Mouse (Mus musculus): Measurements from ENCODE around the gene Keg1. TPM values are rescaled to one million over a fixed set of nuclear protein-coding genes. Genes with fewer than 3 reads are reported as not detected.

The Keg1 gene
- polyA plus RNA-seq, 1 experiment from 2014 or later = 0.43 TPM

DNA sequence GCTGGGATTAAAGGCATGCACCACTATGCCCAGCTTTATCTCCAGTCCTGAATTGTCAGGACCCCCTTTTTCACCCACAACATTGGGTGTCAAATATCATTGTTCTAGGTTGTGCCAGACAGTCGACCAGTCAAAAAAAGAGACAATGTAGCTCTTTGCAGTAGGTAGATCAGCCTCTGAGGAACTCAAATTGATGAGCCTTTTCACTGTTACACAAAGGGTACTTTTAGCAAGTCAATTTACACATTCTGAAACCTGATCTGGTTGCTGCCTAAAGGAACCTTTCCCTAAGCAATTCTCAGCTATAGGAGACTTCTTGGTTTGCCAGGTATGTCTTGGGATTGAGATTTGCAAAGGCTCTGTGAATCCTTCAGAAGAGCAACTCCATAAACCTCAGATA, 35.5 kb downstream of the Keg1 start:
- WGBS = 67% methylated on average over 1 of the region's 1 CpGs
- Histone ChIP-seq H3K27ac (ENCODE audit: low read depth) (no peak overlapping the region), H3K4me1 (replicated peaks; ENCODE audit: control insufficient read depth, insufficient read depth, low read length) (no peaks in the 10 kb centered on the region), H3K36me3 (ENCODE audit: control insufficient read depth, insufficient read depth, low read length) (no peaks in the 10 kb centered on the region), H3K27me3 (replicated peaks; ENCODE audit: control insufficient read depth, insufficient read depth, low read length) (no peaks in the 10 kb centered on the region), H3K4me2 (ENCODE audit: low read length) (no peak overlapping the region), H3K4me3 (ENCODE audit: low read depth, low read length) (no peak overlapping the region), H3K9ac (ENCODE audit: low read length) (no peak overlapping the region), H3K9me3 (ENCODE audit: control insufficient read depth, low read length) (no peaks in the 10 kb centered on the region)
- ATAC-seq (replicated peaks; ENCODE audit: low FRiP score, low TSS enrichment, low read depth) = no peak
- DNase-seq (ENCODE audit: low spot score) = no peak

DNA sequence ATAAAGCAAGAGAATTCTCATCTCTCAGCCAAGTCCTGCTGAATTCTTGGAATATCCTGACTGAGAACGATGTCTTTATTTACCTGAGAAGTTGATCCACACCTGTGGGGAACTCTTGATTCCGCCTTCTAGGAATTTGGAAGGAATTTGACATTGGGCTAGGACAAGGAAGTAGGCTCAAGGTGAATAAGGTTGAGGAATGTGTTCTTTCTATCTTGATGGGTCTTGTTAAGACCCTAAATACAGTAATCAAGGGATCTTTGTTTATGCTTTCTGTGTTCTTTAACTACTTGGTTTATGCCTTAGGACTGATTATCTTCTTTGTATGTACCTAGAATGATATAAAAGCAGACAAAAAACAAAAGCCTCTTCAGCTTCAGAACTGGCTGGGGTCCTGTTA, 36.4 kb downstream of the Keg1 start:
- 71% methylated on average over 2 of the region's 2 CpGs for WGBS
- Histone ChIP-seq H3K4me1 (replicated peaks; ENCODE audit: control insufficient read depth, insufficient read depth, low read length) (no peaks in the 10 kb centered on the region), H3K4me2 (ENCODE audit: low read length) (no peak overlapping the region), H3K4me3 (ENCODE audit: low read depth, low read length) (no peak overlapping the region), H3K9me3 (ENCODE audit: control insufficient read depth, low read length) (no peaks in the 10 kb centered on the region), H3K27ac (ENCODE audit: low read depth) (no peak overlapping the region), H3K36me3 (ENCODE audit: control insufficient read depth, insufficient read depth, low read length) (no peaks in the 10 kb centered on the region), H3K27me3 (replicated peaks; ENCODE audit: control insufficient read depth, insufficient read depth, low read length) (no peaks in the 10 kb centered on the region), H3K9ac (ENCODE audit: low read length) (no peak overlapping the region)
- DNase-seq (ENCODE audit: low spot score) (no peak), ATAC-seq (replicated peaks; ENCODE audit: low FRiP score, low TSS enrichment, low read depth) (no peak)

DNA sequence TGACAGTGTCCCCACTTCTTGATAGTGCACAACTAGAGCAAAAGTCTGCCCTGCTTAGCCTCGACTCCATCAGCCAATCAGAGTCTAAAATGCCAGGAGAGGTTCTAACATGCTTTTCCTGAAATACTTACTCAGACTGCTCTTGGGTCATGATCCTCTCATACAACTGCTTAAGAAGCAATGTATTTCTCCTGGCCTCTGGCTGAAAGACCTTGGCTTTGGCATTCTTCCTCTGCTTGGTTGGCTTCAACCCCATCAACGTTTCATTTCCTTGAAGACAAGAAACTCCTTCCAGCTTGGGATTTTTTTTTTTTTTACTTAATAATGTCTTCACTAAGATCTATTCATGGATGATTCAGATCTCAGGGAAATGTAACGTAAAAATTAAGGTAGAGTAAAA, 60.7 kb downstream of the Keg1 start:
- ATAC-seq (replicated peaks; ENCODE audit: low FRiP score, low TSS enrichment, low read depth) (no peak), DNase-seq (ENCODE audit: low spot score) (no peak)
- no peaks in the 10 kb centered on the region for H3K36me3 ChIP-seq (ENCODE audit: control insufficient read depth, insufficient read depth, low read length)
- no peak overlapping the region for H3K27ac ChIP-seq (ENCODE audit: low read depth)
- H3K4me3 ChIP-seq (ENCODE audit: low read depth, low read length) = no peak overlapping the region
- H3K9me3 ChIP-seq (ENCODE audit: control insufficient read depth, low read length) = no peaks in the 10 kb centered on the region
- H3K9ac ChIP-seq (ENCODE audit: low read length) = no peak overlapping the region
- H3K4me1 ChIP-seq (replicated peaks; ENCODE audit: control insufficient read depth, insufficient read depth, low read length) = no peaks in the 10 kb centered on the region
- no peak overlapping the region for H3K4me2 ChIP-seq (ENCODE audit: low read length)
- H3K27me3 ChIP-seq (replicated peaks; ENCODE audit: control insufficient read depth, insufficient read depth, low read length) = no peaks in the 10 kb centered on the region
- WGBS = 80% methylated on average over 3 of the region's 3 CpGs

DNA sequence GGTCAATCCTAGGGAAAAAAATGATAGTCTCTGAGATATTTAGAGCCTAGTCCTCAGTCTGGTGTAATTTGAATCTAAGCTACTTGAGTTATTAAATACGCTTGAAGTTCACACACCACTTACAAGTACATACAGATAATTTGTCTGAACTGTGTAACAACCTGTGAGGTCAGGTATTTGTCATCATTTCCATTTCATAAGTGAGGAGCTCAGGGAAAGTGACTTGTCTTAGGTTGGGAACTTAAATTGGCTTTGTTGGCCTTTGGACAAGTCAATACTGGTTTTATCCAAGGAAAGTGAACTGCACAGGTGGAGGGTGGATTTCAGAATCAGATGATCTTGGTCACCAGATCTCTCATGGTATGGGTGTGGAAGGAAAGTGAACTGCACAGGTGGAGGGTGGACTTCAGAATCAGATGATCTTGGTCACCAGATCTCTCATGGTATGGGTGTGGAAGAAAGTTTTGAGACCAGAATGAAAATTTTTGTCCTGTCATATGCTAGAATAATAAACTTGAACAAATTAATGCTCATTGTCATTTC, 63.4 kb downstream of the Keg1 start:
- H3K36me3 ChIP-seq (ENCODE audit: control insufficient read depth, insufficient read depth, low read length) = peaks cover 16% of the 10 kb centered on the region
- no peak overlapping the region for H3K4me2 ChIP-seq (ENCODE audit: low read length)
- no peak overlapping the region for H3K9ac ChIP-seq (ENCODE audit: low read length)
- H3K27me3 ChIP-seq (replicated peaks; ENCODE audit: control insufficient read depth, insufficient read depth, low read length) = no peaks in the 10 kb centered on the region
- H3K27ac ChIP-seq (ENCODE audit: low read depth) = no peak overlapping the region
- H3K9me3 ChIP-seq (ENCODE audit: control insufficient read depth, low read length) = no peaks in the 10 kb centered on the region
- no peak for DNase-seq (ENCODE audit: low spot score)
- no peak for ATAC-seq (replicated peaks; ENCODE audit: low FRiP score, low TSS enrichment, low read depth)
- H3K4me3 ChIP-seq (ENCODE audit: low read depth, low read length) = no peak overlapping the region
- WGBS = 86% methylated on average over 1 of the region's 1 CpGs
- H3K4me1 ChIP-seq (replicated peaks; ENCODE audit: control insufficient read depth, insufficient read depth, low read length) = no peaks in the 10 kb centered on the region

DNA sequence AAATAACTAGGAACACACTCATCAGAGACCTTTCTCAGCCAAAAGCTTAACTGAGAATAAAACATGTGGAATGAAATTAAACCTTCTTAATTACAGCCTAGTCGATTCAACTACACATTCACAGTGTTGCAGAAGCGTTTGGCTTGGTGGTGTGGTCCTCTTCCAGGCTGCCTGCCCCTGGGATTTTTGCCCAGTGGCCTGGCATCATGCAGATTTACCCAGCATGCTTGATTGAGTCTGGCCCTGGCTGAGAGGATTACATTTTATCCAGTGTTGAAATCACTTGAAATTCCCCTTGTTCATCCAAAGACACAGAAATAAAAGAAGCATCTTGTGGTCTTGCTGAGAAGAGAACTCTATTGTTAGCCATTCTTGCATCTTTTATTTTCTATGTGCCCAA, 64.1 kb downstream of the Keg1 start:
- Histone ChIP-seq H3K27ac (ENCODE audit: low read depth) (no peak overlapping the region), H3K9ac (ENCODE audit: low read length) (no peak overlapping the region), H3K9me3 (ENCODE audit: control insufficient read depth, low read length) (no peaks in the 10 kb centered on the region), H3K4me2 (ENCODE audit: low read length) (no peak overlapping the region), H3K27me3 (replicated peaks; ENCODE audit: control insufficient read depth, insufficient read depth, low read length) (no peaks in the 10 kb centered on the region), H3K36me3 (ENCODE audit: control insufficient read depth, insufficient read depth, low read length) (peaks cover 22% of the 10 kb centered on the region), H3K4me3 (ENCODE audit: low read depth, low read length) (no peak overlapping the region), H3K4me1 (replicated peaks; ENCODE audit: control insufficient read depth, insufficient read depth, low read length) (no peaks in the 10 kb centered on the region)
- ATAC-seq (replicated peaks; ENCODE audit: low FRiP score, low TSS enrichment, low read depth) = no peak
- 78% methylated on average over 2 of the region's 2 CpGs for WGBS
- DNase-seq (ENCODE audit: low spot score) = no peak

DNA sequence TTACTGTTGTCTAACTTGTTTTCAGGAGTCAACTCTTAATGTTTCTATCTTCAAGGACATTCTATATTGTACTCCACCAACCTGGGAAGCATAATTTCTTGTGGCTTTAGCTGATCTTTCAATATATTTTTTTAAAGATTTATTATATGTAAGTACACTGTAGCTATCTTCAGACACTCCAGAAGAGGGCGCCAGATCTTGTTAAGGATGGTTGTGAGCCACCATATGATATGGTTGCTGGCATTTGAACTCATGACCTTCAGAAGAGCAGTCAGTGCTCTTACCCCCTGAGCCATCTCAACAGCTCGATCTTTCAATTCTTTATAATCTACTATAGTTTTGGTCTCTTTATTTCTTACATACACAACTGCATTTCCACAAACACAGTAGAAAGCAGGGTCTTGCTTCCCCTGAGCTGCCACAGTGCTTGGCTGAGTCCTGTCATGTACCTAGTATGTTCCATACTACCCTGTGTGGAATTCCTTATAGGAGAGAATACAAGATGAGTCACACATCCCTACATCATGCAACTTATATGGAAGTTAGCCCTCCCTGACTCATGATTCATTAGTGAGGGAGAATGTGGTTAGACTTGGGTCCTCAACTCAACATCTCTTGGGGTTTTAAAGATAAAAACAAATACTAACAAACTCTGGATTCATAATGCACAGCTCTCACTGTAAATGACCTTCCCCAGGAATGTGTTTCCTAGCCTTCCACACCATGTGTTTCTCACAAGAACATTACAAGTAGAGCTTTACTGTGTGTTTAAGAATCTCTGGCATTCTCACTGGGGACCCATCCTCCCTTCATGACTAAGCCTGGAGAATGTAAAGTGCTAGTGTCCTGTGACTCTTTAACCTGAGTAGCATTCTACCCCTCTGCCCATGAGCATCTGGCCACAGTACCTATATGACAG, 66.9 kb downstream of the Keg1 start:
- H3K36me3 ChIP-seq (ENCODE audit: control insufficient read depth, insufficient read depth, low read length) = peaks cover 38% of the 10 kb centered on the region
- no peak overlapping the region for H3K27ac ChIP-seq (ENCODE audit: low read depth)
- no peaks in the 10 kb centered on the region for H3K9me3 ChIP-seq (ENCODE audit: control insufficient read depth, low read length)
- H3K4me3 ChIP-seq (ENCODE audit: low read depth, low read length) = no peak overlapping the region
- no peak for DNase-seq (ENCODE audit: low spot score)
- ATAC-seq (replicated peaks; ENCODE audit: low FRiP score, low TSS enrichment, low read depth) = no peak
- no peaks in the 10 kb centered on the region for H3K4me1 ChIP-seq (replicated peaks; ENCODE audit: control insufficient read depth, insufficient read depth, low read length)
- H3K9ac ChIP-seq (ENCODE audit: low read length) = no peak overlapping the region
- H3K4me2 ChIP-seq (ENCODE audit: low read length) = no peak overlapping the region
- 58% methylated on average over 2 of the region's 2 CpGs for WGBS
- no peaks in the 10 kb centered on the region for H3K27me3 ChIP-seq (replicated peaks; ENCODE audit: control insufficient read depth, insufficient read depth, low read length)

DNA sequence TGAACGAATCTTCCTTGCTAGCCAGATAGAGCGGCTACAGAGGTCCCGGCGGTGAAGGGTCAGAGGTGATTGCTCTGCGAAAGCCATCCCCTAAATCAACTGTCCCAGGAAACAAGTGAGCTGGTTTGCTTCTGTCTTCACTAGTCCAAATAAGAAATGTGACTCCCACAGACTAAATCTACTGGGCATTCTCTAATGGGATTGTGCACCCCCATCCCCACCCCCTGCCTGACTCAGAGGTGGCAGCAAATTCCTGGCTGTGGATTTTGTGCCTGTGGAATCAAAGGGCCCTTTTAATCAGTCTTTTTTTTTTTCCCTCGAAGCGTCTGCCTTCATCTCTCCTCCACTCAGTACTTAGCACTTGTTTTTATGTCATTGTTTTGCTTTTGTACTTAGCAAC, 69.7 kb downstream of the Keg1 start, which contains the start of gene Cntf:
Cntf (minus strand) TSS at position 325 of the 400 bp plus-strand sequence.
- DNase-seq (ENCODE audit: low spot score) = no peak
- H3K9me3 ChIP-seq (ENCODE audit: control insufficient read depth, low read length) = no peaks in the 10 kb centered on the region
- H3K4me3 ChIP-seq (ENCODE audit: low read depth, low read length) = no peak within 1 kb of the TSS
- H3K36me3 ChIP-seq (ENCODE audit: control insufficient read depth, insufficient read depth, low read length) = peaks cover 65% of the 10 kb centered on the region
- no peak within 1 kb of the TSS for H3K9ac ChIP-seq (ENCODE audit: low read length)
- H3K27me3 ChIP-seq (replicated peaks; ENCODE audit: control insufficient read depth, insufficient read depth, low read length) = no peaks in the 10 kb centered on the region
- H3K4me2 ChIP-seq (ENCODE audit: low read length) = no peak within 1 kb of the TSS
- H3K27ac ChIP-seq (ENCODE audit: low read depth) = no peak within 1 kb of the TSS
- WGBS = 48% methylated on average over 7 of the region's 7 CpGs
- no peak for ATAC-seq (replicated peaks; ENCODE audit: low FRiP score, low TSS enrichment, low read depth)
- H3K4me1 ChIP-seq (replicated peaks; ENCODE audit: control insufficient read depth, insufficient read depth, low read length) = no peaks in the 10 kb centered on the region

Measured in intestine, embryonic 14.5 days (tissue).